Mouse (Mus musculus): ENCODE measurements around the gene Phykpl.

- TF ChIP-seq CTCF (IDR thresholded peaks at IDR 0.05; ENCODE audit: borderline replicate concordance, extremely low read depth, insufficient read depth, insufficient read length) (no peak), POLR2A (IDR thresholded peaks at IDR 0.05; ENCODE audit: borderline replicate concordance, extremely low read depth, insufficient read depth, insufficient read length, poor library complexity, severe bottlenecking) (no peak)
These were observed 66.3 kb downstream of the Phykpl start, which contains the start of the genes N4bp3 and D930048N14Rik for GRCm38 (mm10) chr11:51650691-51651515.

All from brain, embryonic 14.5 days (tissue).